Mouse (Mus musculus): ENCODE results near the gene Rorb.

Gene Rorb

GRCm38 (mm10) chr19:19033974-19034373 lies 77.0 kb downstream of the Rorb start:
- WGBS = 75% methylated on average over 3 of the region's 3 CpGs

- WGBS = 38% methylated on average over 6 of the region's 6 CpGs
Measured at GRCm38 (mm10) chr19:19005144-19005543, 105.9 kb downstream of the Rorb start.

DNA sequence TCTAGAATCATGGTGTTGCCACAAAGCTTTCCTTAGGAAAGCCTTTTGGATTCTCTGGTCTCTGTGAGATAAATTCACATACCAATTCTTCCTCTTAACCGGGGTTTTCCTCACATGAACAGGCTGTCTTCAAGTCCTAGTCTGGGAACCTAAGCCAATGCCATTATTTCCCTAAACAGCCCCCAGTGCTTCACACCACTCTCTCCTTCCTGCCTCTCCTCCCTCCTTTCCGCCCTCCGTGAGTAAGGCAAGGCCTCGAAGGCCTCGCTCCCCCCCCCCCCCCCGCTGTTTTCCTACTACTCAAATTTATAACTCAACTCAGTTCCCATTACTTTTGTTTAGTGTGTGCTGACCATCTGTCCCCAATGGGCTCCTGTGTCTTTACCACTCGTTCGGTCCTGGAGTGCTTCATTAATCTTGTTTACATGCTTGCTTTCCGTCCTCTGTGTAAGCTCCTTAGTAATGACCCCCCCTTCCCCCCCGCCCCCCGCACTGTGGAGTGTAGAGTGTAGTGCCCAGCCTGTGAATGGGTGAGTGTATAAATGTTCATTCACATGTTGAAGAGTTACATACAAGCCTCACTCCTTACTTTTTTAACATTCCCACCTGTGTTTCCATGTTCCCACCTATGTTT lies 106.9 kb downstream of the Rorb start:
- WGBS = 59% methylated on average over 10 of the region's 11 CpGs

GRCm38 (mm10) chr19:18998966-18999365 lies 112.0 kb downstream of the Rorb start:
- WGBS = 82% methylated on average over 8 of the region's 8 CpGs

- 59% methylated on average over 1 of the region's 1 CpGs for WGBS
Measured at GRCm38 (mm10) chr19:18997711-18998110, 113.3 kb downstream of the Rorb start.

DNA sequence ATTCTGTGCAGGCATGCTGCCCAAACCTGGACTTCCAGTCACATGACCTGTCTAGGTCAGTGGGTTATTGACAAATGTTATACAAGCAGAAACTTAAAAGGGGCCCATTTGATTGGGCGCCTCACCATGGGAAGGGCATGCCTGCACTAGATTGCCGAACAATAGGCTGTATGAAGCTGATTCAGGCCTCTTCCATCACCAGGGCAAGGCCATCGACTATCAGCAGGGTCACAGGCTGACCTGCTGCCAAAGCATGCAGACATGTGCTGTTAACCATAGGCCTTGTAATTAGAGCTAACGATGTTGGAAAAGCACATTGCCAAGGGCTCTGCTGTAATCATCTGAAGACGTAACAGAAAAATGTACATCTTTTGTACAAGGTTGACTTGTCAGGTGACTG lies 131.0 kb downstream of the Rorb start:
- WGBS = 72% methylated on average over 5 of the region's 5 CpGs

GRCm38 (mm10) chr19:18974796-18975660 lies 136.0 kb downstream of the Rorb start:
- WGBS = 52% methylated on average over 5 of the region's 5 CpGs

DNA sequence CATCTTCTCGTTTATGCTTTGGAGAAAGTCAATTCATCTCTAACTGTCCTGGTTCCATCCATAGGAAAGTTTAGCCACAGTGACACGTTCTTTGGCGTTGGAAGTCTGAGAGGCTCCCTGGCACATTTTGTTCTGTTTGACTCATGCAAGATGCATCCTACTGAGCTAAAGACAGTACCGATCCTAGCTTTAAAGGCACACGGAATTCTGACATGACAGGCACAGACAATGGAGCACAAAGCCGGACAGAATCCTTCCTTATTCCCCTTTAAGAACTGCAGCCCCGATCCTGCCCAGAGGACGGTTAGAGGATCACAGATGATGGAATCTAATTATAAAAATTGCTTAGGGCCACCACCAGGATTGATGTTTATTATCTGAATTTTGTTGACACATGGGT lies 141.6 kb downstream of the Rorb start:
- 44% methylated on average over 8 of the region's 8 CpGs for WGBS

GRCm38 (mm10) chr19:18967307-18967706 lies 143.7 kb downstream of the Rorb start:
- 43% methylated on average over 4 of the region's 4 CpGs for WGBS

- WGBS = 43% methylated on average over 3 of the region's 3 CpGs
Measured at GRCm38 (mm10) chr19:18959862-18960261, 151.1 kb downstream of the Rorb start.

DNA sequence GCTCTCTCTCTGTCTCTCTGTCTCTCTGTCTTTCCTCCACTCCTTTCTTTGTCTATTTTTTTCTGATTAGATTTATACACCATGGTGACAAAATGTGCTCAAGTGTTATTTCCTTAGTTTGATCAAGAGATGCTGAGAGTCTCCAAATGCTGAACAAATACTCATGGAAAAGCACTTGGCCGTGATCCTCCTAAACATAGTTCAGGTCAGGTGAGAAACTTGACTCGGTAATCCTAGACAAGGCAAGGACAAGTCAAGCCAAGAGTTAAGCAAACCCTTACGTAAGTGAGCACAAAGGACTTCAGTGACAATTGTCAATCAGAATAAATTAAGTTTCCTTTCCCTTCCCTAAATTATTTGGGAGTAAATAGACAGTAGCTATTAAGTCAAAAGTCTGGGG lies 158.2 kb downstream of the Rorb start:
- WGBS = 83% methylated on average over 3 of the region's 3 CpGs

GRCm38 (mm10) chr19:18947193-18947592 lies 163.8 kb downstream of the Rorb start:
- WGBS = 39% methylated on average over 3 of the region's 3 CpGs

DNA sequence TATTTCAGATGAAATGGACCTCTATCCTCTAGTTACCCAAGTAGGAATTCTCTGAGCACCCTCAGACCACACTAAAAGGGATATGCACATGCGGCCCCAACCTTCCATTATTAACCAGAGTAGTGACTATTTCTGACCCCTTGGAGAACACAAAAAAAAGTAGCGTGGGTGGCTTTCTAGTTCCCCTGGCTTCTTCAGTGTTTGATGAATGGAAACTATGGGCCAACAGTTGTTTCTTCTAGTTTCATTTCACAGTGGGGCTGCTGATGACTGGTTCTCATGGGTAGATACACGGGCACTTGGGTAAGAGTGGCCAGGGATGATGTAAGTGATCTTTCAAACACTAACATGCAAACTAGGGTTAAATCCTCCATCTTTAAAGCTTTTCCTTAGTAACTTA lies 165.7 kb downstream of the Rorb start:
- 83% methylated on average over 3 of the region's 3 CpGs for WGBS

- 59% methylated on average over 6 of the region's 6 CpGs for WGBS
Measured at GRCm38 (mm10) chr19:18941391-18941790, 169.6 kb downstream of the Rorb start.

DNA sequence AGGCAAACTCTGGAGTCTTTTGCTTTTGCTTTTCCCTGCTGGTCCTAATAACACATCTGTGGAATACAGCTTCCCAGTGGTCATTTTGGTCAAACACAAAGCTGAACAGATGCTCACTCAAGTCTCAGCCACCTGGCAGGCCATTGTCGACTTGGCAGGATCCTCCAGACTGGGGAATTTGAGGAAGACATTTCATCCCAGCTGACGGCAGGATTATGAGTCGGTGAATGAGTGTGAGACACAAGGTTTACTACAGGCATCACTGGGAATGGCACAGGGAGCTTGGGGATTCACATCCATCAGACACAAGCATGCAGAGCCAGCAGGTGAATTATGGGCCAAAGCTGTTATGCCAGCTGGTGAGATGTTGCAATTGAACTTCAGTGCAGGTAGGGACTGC lies 201.4 kb downstream of the Rorb start:
- WGBS = 70% methylated on average over 3 of the region's 3 CpGs

- WGBS = 78% methylated on average over 3 of the region's 3 CpGs
Measured at GRCm38 (mm10) chr19:18905511-18905910, 205.5 kb downstream of the Rorb start.

- WGBS = 34% methylated on average over 6 of the region's 6 CpGs
Measured at GRCm38 (mm10) chr19:18902694-18903067, 208.3 kb downstream of the Rorb start.

GRCm38 (mm10) chr19:18902041-18902693 lies 208.8 kb downstream of the Rorb start:
- WGBS = 81% methylated on average over 15 of the region's 15 CpGs

DNA sequence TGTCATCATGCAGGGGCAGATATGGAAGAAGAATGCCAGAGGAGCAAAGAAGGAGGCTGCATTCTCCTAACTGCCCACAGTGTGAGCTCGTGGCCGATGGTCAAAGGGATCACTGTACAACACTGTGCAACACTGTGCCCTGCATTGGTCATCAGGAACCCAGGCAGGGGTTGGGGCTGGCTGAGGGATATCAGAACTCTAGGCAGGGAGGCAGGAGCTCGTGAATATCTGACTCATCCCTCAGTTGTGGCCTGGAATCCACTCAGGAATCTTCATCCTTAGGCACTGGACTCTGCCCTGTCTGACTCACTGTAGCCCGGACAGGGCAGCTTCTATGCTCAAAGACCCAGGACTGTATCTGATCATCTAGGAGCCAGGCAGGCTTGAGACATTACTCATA lies 220.8 kb downstream of the Rorb start:
- WGBS = 64% methylated on average over 4 of the region's 4 CpGs

- WGBS = 62% methylated on average over 1 of the region's 1 CpGs
Measured at GRCm38 (mm10) chr19:18889632-18890031, 221.4 kb downstream of the Rorb start.

DNA sequence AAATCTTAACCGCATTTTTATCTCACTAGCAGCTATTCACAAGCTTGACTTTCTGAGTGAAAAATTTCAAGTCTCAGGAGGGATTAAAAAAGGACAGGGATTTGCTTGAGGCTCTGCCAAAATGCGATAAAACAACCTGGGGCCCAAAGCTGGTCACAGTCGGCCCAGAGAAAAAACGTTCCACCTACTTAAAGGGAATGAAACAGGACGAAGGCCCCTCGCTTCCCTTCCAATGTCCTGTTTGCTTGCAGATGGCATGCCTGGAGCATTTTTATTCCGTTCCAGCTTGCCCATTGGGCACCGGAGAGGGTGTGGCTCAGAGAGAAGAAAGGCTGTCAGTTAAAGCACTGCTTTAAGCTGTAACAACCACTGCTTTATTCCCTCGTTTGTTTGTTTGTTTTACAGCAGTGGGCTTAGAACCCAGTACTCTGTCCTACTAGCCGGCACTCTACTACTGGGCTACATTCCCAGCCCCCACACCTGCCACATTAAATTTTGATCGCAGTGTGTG lies 221.8 kb downstream of the Rorb start:
- 5% methylated on average over 11 of the region's 11 CpGs for WGBS

DNA sequence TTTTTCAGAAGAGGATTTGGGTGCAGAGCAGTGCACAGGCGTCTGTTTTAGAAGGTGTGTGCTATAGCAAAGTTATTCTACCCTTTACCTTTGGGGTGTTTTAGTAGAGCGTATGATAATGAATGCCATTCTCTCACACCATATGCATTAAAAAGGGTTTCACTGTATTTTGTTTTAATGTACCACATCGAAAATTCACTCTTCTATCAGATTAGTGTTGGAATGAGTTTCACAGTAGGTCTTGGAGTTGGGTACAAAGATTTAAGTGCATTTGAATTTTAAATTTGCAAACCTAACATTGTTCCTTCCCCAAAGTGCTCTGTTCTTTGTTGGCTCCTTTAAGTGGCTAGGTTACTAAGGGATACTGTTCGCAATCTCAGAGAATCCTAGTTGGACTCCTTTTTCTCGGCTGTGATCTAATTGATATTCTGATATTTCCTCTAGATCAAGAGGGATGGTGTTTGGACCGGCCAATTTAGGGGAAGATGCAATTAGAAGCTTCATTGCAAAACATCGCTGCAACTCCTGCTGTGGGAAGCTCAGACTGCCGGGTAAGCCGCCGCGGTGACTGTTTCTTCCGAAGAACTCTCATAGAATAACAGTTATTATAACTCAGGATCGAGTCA lies 222.4 kb downstream of the Rorb start:
- WGBS = 13% methylated on average over 13 of the region's 13 CpGs
